Comparison of ENCODE assay signal across 30 mouse cellular contexts in the genomic region with DNA sequence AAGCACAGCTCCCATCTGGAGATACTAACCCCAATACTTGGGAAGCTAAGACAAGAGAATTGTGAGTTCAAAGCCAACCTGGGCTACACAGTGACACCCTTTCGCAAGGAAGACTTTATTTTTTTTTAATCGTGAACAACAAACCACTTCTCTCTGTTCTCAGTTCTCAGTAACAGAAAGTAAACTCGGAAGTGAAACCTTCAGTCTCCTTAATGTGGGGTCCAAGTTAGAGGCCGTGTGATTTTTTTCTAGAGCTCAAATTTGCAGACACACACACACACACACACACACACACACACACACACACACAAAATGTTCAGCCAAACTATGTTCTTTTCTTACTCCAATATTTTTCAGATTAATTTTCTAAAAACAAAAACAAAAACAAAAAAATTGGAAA. TPM values are rescaled to one million over a fixed set of nuclear protein-coding genes. Genes with fewer than 3 reads are reported as not detected.
A peak's percentile ranks its signal among the peaks of the same experiment; 100 is the strongest.
DNase-seq lines count a peak whose midpoint lies in the region; ATAC-seq and TF ChIP-seq lines count a peak whose summit lies in the region.
"Had no signal": no experiment of that assay in that cellular context is flagged by ENCODE, and none has a peak within 500 bp of the region (broad histone marks: within the 10 kb centered on the region; RNA-seq: fewer than 3 reads in every experiment).

No protein-coding gene starts in this region.

- H3K36me3 ChIP-seq in midbrain, embryonic 11.5 days (ENCODE audit: control insufficient read depth, insufficient read depth, low read length): no peaks in the 10 kb centered on the region
- no peaks in the 10 kb centered on the region for H3K36me3 ChIP-seq in midbrain, embryonic 14.5 days (ENCODE audit: control insufficient read depth, insufficient read depth, low read length)
- H3K36me3 ChIP-seq in testis, adult 2 months (ENCODE audit: control insufficient read depth, insufficient read depth, low read length): no peaks in the 10 kb centered on the region; the same call in 1 of the 2 replicates
- no peaks in the 10 kb centered on the region for H3K36me3 ChIP-seq in splenic B cell, adult 2 months (ENCODE audit: control insufficient read depth, insufficient read depth, low read length, poor library complexity, severe bottlenecking)
- no peaks in the 10 kb centered on the region for H3K36me3 ChIP-seq in hindbrain, embryonic 10.5 days
- H3K36me3 ChIP-seq: embryonic facial prominence, embryonic 10.5 days; embryonic facial prominence, embryonic 13.5 days; forebrain, embryonic 12.5 days; hindbrain, embryonic 13.5 days had no signal

- WGBS in midbrain, embryonic 11.5 days: 83% methylated on average over 4 of the region's 4 CpGs
- 78% methylated on average over 4 of the region's 4 CpGs for WGBS in midbrain, embryonic 14.5 days
- 79% methylated on average over 4 of the region's 4 CpGs for WGBS in hindbrain, embryonic 10.5 days

- TF ChIP-seq CTCF in testis, adult 2 months (IDR thresholded peaks at IDR 0.05; ENCODE audit: control insufficient read depth, insufficient read depth, insufficient replicate concordance, low read depth, low read length): no peak

- no peaks in the 10 kb centered on the region for H3K9me3 ChIP-seq in midbrain, embryonic 11.5 days (ENCODE audit: control insufficient read depth, low read length)
- no peaks in the 10 kb centered on the region for H3K9me3 ChIP-seq in midbrain, embryonic 14.5 days (ENCODE audit: control insufficient read depth, low read length)
- no peaks in the 10 kb centered on the region for H3K9me3 ChIP-seq in hindbrain, embryonic 10.5 days
- H3K9me3 ChIP-seq: embryonic facial prominence, embryonic 10.5 days; embryonic facial prominence, embryonic 13.5 days; forebrain, embryonic 12.5 days; hindbrain, embryonic 13.5 days had no signal

- no peaks in the 10 kb centered on the region for H3K27me3 ChIP-seq in midbrain, embryonic 11.5 days (ENCODE audit: control insufficient read depth, insufficient read depth, low read length)
- no peaks in the 10 kb centered on the region for H3K27me3 ChIP-seq in midbrain, embryonic 14.5 days (ENCODE audit: control insufficient read depth, insufficient read depth, low read length)
- H3K27me3 ChIP-seq in testis, adult 2 months (ENCODE audit: control insufficient read depth, insufficient read depth, low read length): no peaks in the 10 kb centered on the region
- H3K27me3 ChIP-seq in splenic B cell, adult 2 months (ENCODE audit: control insufficient read depth, insufficient read depth, low read length, poor library complexity, severe bottlenecking): no peaks in the 10 kb centered on the region
- peaks cover 17% of the 10 kb centered on the region for H3K27me3 ChIP-seq in hindbrain, embryonic 10.5 days (ENCODE audit: insufficient read depth, poor library complexity, severe bottlenecking)

- peak; percentile 47 for DNase-seq in midbrain, embryonic 11.5 days (ENCODE audit: low spot score, missing footprints)
- DNase-seq in midbrain, embryonic 14.5 days: no peak
- DNase-seq in testis, postnatal 10 days (ENCODE audit: low spot score): no peak
- peak; percentile 73 for DNase-seq in splenic B cell, adult 2 months (ENCODE audit: low read depth, low spot score)
- no peak for DNase-seq in urinary bladder, postnatal 14 days (ENCODE audit: low spot score)
- no peak for DNase-seq in hindbrain, embryonic 10.5 days (ENCODE audit: low spot score)
- DNase-seq: adrenal gland, adult 8-10 months; adrenal gland, postnatal 25 days; cerebellum, adult 11 months; cerebellum, postnatal 25 days; embryo, embryonic 11 days; gastrocnemius, postnatal 10 days; gastrocnemius, postnatal 36 days; heart, adult 11 months had no signal

- ATAC-seq in midbrain, embryonic 11.5 days (ENCODE audit: low FRiP score): no peak
- no peak for ATAC-seq in midbrain, embryonic 14.5 days (ENCODE audit: low FRiP score, low TSS enrichment)
- ATAC-seq in granulocyte monocyte progenitor cell, adult 5-6 weeks (replicated peaks; ENCODE audit: poor library complexity, severe bottlenecking): 0 out of 2 replicates have a peak, but pooled peaks have one; percentile 7
- ATAC-seq: activated CD4-positive, CD25-positive, alpha-beta regulatory T cell, adult 4 months; CD4-positive, CD25-positive, alpha-beta regulatory T cell, adult 4 months; forebrain, embryonic 16.5 days; hindbrain, embryonic 16.5 days; inflammation-experienced regulatory T-cells, adult 6 months had no signal

- H3K4me1 ChIP-seq in midbrain, embryonic 11.5 days (ENCODE audit: control insufficient read depth, insufficient read depth, low read length): peaks cover 12% of the 10 kb centered on the region
- H3K4me1 ChIP-seq in midbrain, embryonic 14.5 days (ENCODE audit: control insufficient read depth, insufficient read depth, low read length): peaks cover 7% of the 10 kb centered on the region
- H3K4me1 ChIP-seq in testis, adult 2 months (ENCODE audit: control insufficient read depth, insufficient read depth, low read length): peaks cover 8% of the 10 kb centered on the region
- peaks cover 21% of the 10 kb centered on the region for H3K4me1 ChIP-seq in hindbrain, embryonic 10.5 days (replicated peaks)

- H3K4me3 ChIP-seq in midbrain, embryonic 11.5 days (ENCODE audit: low read depth, low read length): no peak overlapping the region
- H3K4me3 ChIP-seq in midbrain, embryonic 14.5 days (replicated peaks; ENCODE audit: low read depth, low read length): no peak overlapping the region
- H3K4me3 ChIP-seq in testis, adult 2 months (ENCODE audit: control insufficient read depth, low read depth, low read length): peak overlapping the region; percentile 99; the same call in 1 of the 2 replicates
- no peak overlapping the region for H3K4me3 ChIP-seq in hindbrain, embryonic 10.5 days
- H3K4me3 ChIP-seq: embryonic facial prominence, embryonic 13.5 days; erythroblast, embryonic 14.5 days; forebrain, embryonic 12.5 days; hindbrain, embryonic 13.5 days had no signal

- no peak overlapping the region for H3K4me2 ChIP-seq in midbrain, embryonic 11.5 days
- no peak overlapping the region for H3K4me2 ChIP-seq in midbrain, embryonic 14.5 days (ENCODE audit: low read length)
- H3K4me2 ChIP-seq: embryonic facial prominence, embryonic 13.5 days; forebrain, embryonic 12.5 days; heart, embryonic 11.5 days; hindbrain, embryonic 13.5 days had no signal

- TF ChIP-seq POLR2A in testis, adult 2 months (IDR thresholded peaks at IDR 0.05; ENCODE audit: control insufficient read depth, low read depth, low read length): no peak

- no peak overlapping the region for H3K27ac ChIP-seq in midbrain, embryonic 11.5 days (ENCODE audit: low read depth, low read length)
- no peak overlapping the region for H3K27ac ChIP-seq in midbrain, embryonic 14.5 days (replicated peaks; ENCODE audit: low read depth, low read length)
- no peak overlapping the region; the same call in 1 of the 2 replicates for H3K27ac ChIP-seq in testis, adult 2 months (ENCODE audit: control insufficient read depth, insufficient read depth, low read depth, low read length)
- H3K27ac ChIP-seq in hindbrain, embryonic 10.5 days: no peak overlapping the region
- H3K27ac ChIP-seq: embryonic facial prominence, embryonic 10.5 days; embryonic facial prominence, embryonic 13.5 days; forebrain, embryonic 12.5 days; hindbrain, embryonic 13.5 days had no signal

- H3K9ac ChIP-seq in midbrain, embryonic 11.5 days (ENCODE audit: low read length): no peak overlapping the region
- H3K9ac ChIP-seq in midbrain, embryonic 14.5 days (replicated peaks; ENCODE audit: low read length): no peak overlapping the region
- H3K9ac ChIP-seq: embryonic facial prominence, embryonic 13.5 days; forebrain, embryonic 12.5 days had no signal

RNA-seq across cellular contexts. Expression of gene Kif9, which starts 1.9 kb away (rescaled TPM):
- 0.54 and 1.3 TPM in 2 replicates for polyA plus RNA-seq in midbrain, embryonic 11.5 days (2014; fragmentation: Nextera tagmentation; extraction: Ambion mirVana)
- polyA plus RNA-seq in midbrain, embryonic 14.5 days (2014; fragmentation: Nextera tagmentation; extraction: Ambion mirVana): 2.4 and 3.4 TPM in 2 replicates
- polyA plus RNA-seq in testis, adult 2 months (2012; rRNA removed): 122 and 131 TPM in 2 replicates
- 0.34 and 4.1 TPM in 2 replicates for total RNA-seq in granulocyte monocyte progenitor cell, adult 5-6 weeks (2014; fragmentation: Nextera tagmentation)
- total RNA-seq in granulocyte monocyte progenitor cell, adult 5-6 weeks (2017): 0.90 and 1.3 TPM in 2 replicates
- polyA plus RNA-seq in hindbrain, embryonic 10.5 days (2016; fragmentation: Nextera tagmentation; extraction: Ambion mirVana): 2.1 and 3.1 TPM in 2 replicates
- total RNA-seq: gastrocnemius, adult 18-20 months had no signal
- polyA plus RNA-seq: erythroblast, embryonic 14.5 days had no signal

RNA-seq across cellular contexts. Expression of gene Klhl18, which starts 2.1 kb away (rescaled TPM):
- polyA plus RNA-seq in midbrain, embryonic 11.5 days (2014; fragmentation: Nextera tagmentation; extraction: Ambion mirVana): 8.5 and 8.6 TPM in 2 replicates
- polyA plus RNA-seq in midbrain, embryonic 14.5 days (2014; fragmentation: Nextera tagmentation; extraction: Ambion mirVana): 18.7 and 20.4 TPM in 2 replicates
- polyA plus RNA-seq in testis, adult 2 months (2012; rRNA removed): 11.5 TPM in 2 replicates
- 14.8 and 16.0 TPM in 2 replicates for total RNA-seq in granulocyte monocyte progenitor cell, adult 5-6 weeks (2014; fragmentation: Nextera tagmentation)
- 9.5 and 9.6 TPM in 2 replicates for total RNA-seq in granulocyte monocyte progenitor cell, adult 5-6 weeks (2017)
- 11.0 and 11.8 TPM in 2 replicates for polyA plus RNA-seq in hindbrain, embryonic 10.5 days (2016; fragmentation: Nextera tagmentation; extraction: Ambion mirVana)

RNA-seq across cellular contexts. Expression of gene Setd2, which starts 53.8 kb away (rescaled TPM):
- polyA plus RNA-seq in midbrain, embryonic 11.5 days (2014; fragmentation: Nextera tagmentation; extraction: Ambion mirVana): 49.1 and 54.5 TPM in 2 replicates
- 49.8 and 58.1 TPM in 2 replicates for polyA plus RNA-seq in midbrain, embryonic 14.5 days (2014; fragmentation: Nextera tagmentation; extraction: Ambion mirVana)
- 33.1 and 34.8 TPM in 2 replicates for polyA plus RNA-seq in testis, adult 2 months (2012; rRNA removed)
- total RNA-seq in granulocyte monocyte progenitor cell, adult 5-6 weeks (2014; fragmentation: Nextera tagmentation): 130 and 131 TPM in 2 replicates
- 125 and 149 TPM in 2 replicates for total RNA-seq in granulocyte monocyte progenitor cell, adult 5-6 weeks (2017)
- polyA plus RNA-seq in hindbrain, embryonic 10.5 days (2016; fragmentation: Nextera tagmentation; extraction: Ambion mirVana): 26.2 and 33.6 TPM in 2 replicates

RNA-seq across cellular contexts. Expression of gene Ngp, which starts 59.1 kb away (rescaled TPM):
- polyA plus RNA-seq in midbrain, embryonic 11.5 days (2014; fragmentation: Nextera tagmentation; extraction: Ambion mirVana): 0.18 and 0.55 TPM in 2 replicates
- 0.34 TPM in 1 of 2 replicates, not detected in the other for polyA plus RNA-seq in midbrain, embryonic 14.5 days (2014; fragmentation: Nextera tagmentation; extraction: Ambion mirVana)
- polyA plus RNA-seq in testis, adult 2 months (2012; rRNA removed): not detected in 2 replicates
- total RNA-seq in granulocyte monocyte progenitor cell, adult 5-6 weeks (2014; fragmentation: Nextera tagmentation): 1.7 and 87.9 TPM in 2 replicates
- 228 and 233 TPM in 2 replicates for total RNA-seq in granulocyte monocyte progenitor cell, adult 5-6 weeks (2017)
- polyA plus RNA-seq in hindbrain, embryonic 10.5 days (2016; fragmentation: Nextera tagmentation; extraction: Ambion mirVana): not detected in 2 replicates
- total RNA-seq: adrenal gland, adult 8-10 months; adrenal gland, postnatal 25 days; ES-E14; gastrocnemius, adult 18-20 months; gastrocnemius, postnatal 36 days; heart, postnatal 25 days had no signal
- polyA plus RNA-seq: activated CD4-positive, CD25-positive, alpha-beta regulatory T cell, adult 4 months; CD4-positive, CD25-positive, alpha-beta regulatory T cell, adult 4 months; embryonic facial prominence, embryonic 10.5 days had no signal

Comparison
In these comparisons a context has a peak if more than half of its experiments do, and no peak if none do; other contexts are left out.
1. DNase-seq: peak in midbrain, embryonic 11.5 days (single experiment) and splenic B cell, adult 2 months (single experiment); none in midbrain, embryonic 14.5 days (single experiment), testis, postnatal 10 days (single experiment), urinary bladder, postnatal 14 days (single experiment) and hindbrain, embryonic 10.5 days (single experiment).
2. RNA of gene Kif9, which starts 1.9 kb away (polyA plus RNA-seq): 122 to 131 TPM in testis, adult 2 months; 2.4 to 3.4 TPM in midbrain, embryonic 14.5 days, 2.1 to 3.1 TPM in hindbrain, embryonic 10.5 days and 0.54 to 1.3 TPM in midbrain, embryonic 11.5 days; every median in the first group is over 10 times any median in the second.